Mouse (Mus musculus) neural tube, embryonic 11.5 days (tissue): ENCODE data around the gene Uroc1. TPM values are rescaled to one million over a fixed set of nuclear protein-coding genes. Genes with fewer than 3 reads are reported as not detected.
A peak's percentile ranks its signal among the peaks of the same experiment; 100 is the strongest.

Source experiments
- ATAC-seq: fragments of 200-750 bp; cut with Nextera tagmentation; 2 replicates; pipeline ENCODE4 v1.8.0; 2017; ENCODE audit warnings: moderate number of reproducible peaks, mild to moderate bottlenecking, moderate TSS enrichment, moderate library complexity; ENCODE audit not compliant: insufficient read depth, low FRiP score, low TSS enrichment
- DNase-seq: peaks from one replicate; pipeline ENCODE4 v3.0.0-alpha.2; 2015; ENCODE audit warnings: low spot score
- H3K27ac ChIP-seq: fragments of 300-500 bp; sonication (generic); 2 replicates; pipeline ENCODE4 v1.5.1; 2014; ENCODE audit warnings: low read depth, mild to moderate bottlenecking, low read length
- H3K27me3 ChIP-seq: fragments of 300-500 bp; sonication (generic); 2 replicates; pipeline ENCODE4 v1.6.1; 2014; ENCODE audit warnings: mild to moderate bottlenecking, low read length, mixed read lengths; ENCODE audit not compliant: control insufficient read depth, insufficient read depth
- H3K36me3 ChIP-seq: fragments of 300-500 bp; sonication (generic); 2 replicates; pipeline ENCODE4 v1.6.1; 2014; ENCODE audit warnings: mild to moderate bottlenecking, low read length, moderate library complexity, mixed read lengths; ENCODE audit not compliant: control insufficient read depth, insufficient read depth
- H3K4me1 ChIP-seq: fragments of 300-500 bp; sonication (generic); 2 replicates; pipeline ENCODE4 v1.6.1; 2014; ENCODE audit warnings: low read length, mixed read lengths; ENCODE audit not compliant: control insufficient read depth, insufficient read depth
- H3K4me2 ChIP-seq: fragments of 300-500 bp; sonication (generic); 2 replicates; pipeline ENCODE4 v1.6.1; 2014; ENCODE audit warnings: low read depth, mild to moderate bottlenecking, moderate library complexity
- H3K4me3 ChIP-seq: fragments of 300-500 bp; sonication (generic); 2 replicates; pipeline ENCODE4 v1.5.1; 2014; ENCODE audit warnings: low read depth, low read length
- H3K9ac ChIP-seq: fragments of 300-500 bp; sonication (generic); 2 replicates; pipeline ENCODE4 v1.6.1; 2014; ENCODE audit warnings: mild to moderate bottlenecking, low read length
- H3K9me3 ChIP-seq: fragments of 300-500 bp; sonication (generic); 2 replicates; pipeline ENCODE4 v1.6.1; 2016; ENCODE audit warnings: low read length; ENCODE audit not compliant: control insufficient read depth
- WGBS: fragments of 180-500 bp; shearing (Covaris S2); extraction: QIAGEN DNeasy Blood & Tissue Kit; methylation state at CpG from one replicate; pipeline ENCODE4 v1.1.7; 2014; 5-methylcytosine and 5-hydroxymethylcytosine counted together
- polyA plus RNA-seq: library from polyadenylated mRNA; unstranded; fragments of >200 nt; fragmentation: Nextera tagmentation; extraction: Ambion mirVana; gene quantifications from 2 replicates; pipeline ENCODE4 v1.2.1, GENCODE M21; 2014

Uroc1 gene
- polyA plus RNA-seq, 1 experiment from 2014 or later = not detected

DNA sequence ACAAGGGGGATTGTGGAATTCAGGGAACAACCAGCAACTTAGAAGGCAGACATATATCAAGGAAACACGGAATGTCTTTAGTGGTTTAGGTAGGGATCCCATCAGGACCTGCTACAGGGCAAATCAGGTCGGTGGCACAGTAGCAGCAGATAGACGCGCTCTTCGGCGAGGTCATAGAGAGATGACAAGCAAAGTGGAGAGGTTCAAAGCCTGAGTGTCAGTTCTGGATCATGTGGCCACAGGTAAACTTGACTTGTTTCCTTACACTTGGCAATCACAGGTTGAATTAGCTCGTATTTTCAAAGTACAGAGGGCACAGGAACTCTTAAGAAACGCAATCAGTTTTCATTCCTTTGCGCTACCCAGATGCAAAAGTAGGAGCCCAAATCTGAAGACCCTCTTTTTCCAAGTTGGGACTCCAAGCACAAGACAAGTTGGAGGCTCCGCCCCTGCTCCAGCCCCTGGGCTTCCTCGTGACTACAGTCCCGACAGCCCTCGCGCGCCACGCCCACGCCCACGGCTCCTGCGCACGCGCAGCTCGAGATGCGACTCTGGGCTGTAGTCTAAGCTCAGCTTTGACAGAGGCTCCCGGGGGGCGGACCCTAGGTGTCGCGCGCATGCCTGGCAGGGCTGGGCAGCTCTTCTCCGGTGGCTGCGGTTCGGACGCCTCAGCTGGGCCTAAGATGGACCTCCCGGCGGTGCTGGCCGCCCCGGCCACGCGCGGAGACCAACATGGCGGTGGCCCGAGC, 36.1 kb downstream of the Uroc1 start, which contains the start of gene Zxdc:
Zxdc (plus strand) TSS at position 517 of the 749 bp plus-strand sequence.
- Histone ChIP-seq H3K27me3 (no peaks in the 10 kb centered on the region), H3K4me1 (peaks cover 10% of the 10 kb centered on the region), H3K27ac (peak within 1 kb of the TSS; percentile 72), H3K36me3 (peaks cover 2% of the 10 kb centered on the region; the same call in 1 of the 2 replicates), H3K9me3 (no peaks in the 10 kb centered on the region), H3K4me2 (peak within 1 kb of the TSS; percentile 93), H3K9ac (peak within 1 kb of the TSS; percentile 83), H3K4me3 (peak within 1 kb of the TSS; percentile 92)
- DNase-seq (peak; percentile 99), ATAC-seq (peak; percentile 97)
- 7% methylated on average over 41 of the region's 41 CpGs for WGBS

DNA sequence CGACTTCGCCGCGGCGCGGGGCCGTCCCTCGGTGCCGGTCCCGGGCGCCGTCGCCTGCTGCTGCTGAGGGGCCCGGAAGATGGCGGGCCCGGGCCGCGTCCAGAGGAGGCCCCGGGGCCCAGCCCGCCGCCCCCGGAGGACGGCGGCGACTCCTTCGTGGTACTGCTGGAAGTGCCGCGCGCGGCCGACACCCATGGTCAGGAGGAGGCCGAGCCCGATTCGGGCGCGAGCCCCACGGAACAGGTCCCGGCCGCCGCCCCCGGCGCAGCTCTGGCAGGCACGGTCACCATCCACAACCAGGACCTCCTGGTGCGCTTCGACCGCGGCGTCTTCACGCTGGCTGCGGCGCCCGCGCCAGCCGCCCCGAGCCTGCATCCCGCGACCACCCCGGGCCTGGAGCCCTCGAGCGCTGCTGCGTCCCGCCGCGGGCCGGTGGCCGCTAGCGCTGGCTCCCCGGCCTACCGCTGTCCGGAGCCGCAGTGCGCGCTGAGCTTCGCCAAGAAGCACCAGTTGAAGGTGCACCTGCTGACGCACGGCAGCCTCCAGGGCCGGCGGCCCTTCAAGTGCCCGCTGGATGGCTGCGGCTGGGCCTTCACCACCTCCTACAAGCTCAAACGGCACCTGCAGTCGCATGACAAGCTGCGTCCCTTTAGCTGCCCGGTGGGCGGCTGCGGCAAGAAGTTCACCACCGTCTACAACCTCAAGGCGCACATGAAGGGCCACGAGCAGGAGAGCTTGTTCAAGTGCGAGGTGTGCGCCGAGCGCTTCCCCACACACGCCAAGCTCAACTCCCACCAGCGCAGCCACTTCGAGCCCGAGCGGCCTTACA, 36.9 kb downstream of the Uroc1 start:
- ATAC-seq = peak; percentile 81
- Histone ChIP-seq H3K9ac (peak overlapping the region; percentile 83), H3K4me1 (peaks cover 10% of the 10 kb centered on the region), H3K27me3 (no peaks in the 10 kb centered on the region), H3K36me3 (peaks cover 5% of the 10 kb centered on the region; the same call in 1 of the 2 replicates), H3K9me3 (no peaks in the 10 kb centered on the region), H3K4me2 (peak overlapping the region; percentile 93), H3K4me3 (peak overlapping the region; percentile 92), H3K27ac (peak overlapping the region; percentile 72)
- under 1% methylated on average over 83 of the region's 98 CpGs for WGBS
- peak; percentile 52 for DNase-seq

DNA sequence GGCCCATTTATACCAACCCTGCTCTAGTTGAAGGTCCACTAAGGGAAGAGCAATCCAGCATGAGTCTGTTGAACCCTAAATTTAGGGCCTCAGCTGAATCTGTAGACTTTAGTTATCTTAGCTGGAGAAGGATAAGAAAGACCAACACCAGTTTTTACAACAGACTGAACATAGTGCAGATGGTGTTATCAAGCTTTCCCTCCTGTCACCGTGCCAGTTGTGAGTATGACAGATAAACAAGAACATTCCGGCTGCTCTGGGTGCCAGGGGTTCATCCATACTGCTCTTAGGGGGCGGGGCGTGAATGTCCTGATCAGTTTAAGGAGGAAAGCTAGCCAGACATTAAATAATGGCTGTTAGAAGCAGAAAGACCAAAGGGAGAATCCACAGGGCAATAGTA, 41.6 kb downstream of the Uroc1 start:
- peaks cover 10% of the 10 kb centered on the region for H3K4me1 ChIP-seq
- no peak overlapping the region for H3K4me3 ChIP-seq
- DNase-seq (no peak), ATAC-seq (no peak)
- no peak overlapping the region for H3K27ac ChIP-seq
- H3K27me3 ChIP-seq = no peaks in the 10 kb centered on the region
- H3K9ac ChIP-seq = no peak overlapping the region
- 92% methylated on average over 4 of the region's 4 CpGs for WGBS
- peaks cover 16% of the 10 kb centered on the region for H3K36me3 ChIP-seq
- no peaks in the 10 kb centered on the region for H3K9me3 ChIP-seq
- no peak overlapping the region for H3K4me2 ChIP-seq

DNA sequence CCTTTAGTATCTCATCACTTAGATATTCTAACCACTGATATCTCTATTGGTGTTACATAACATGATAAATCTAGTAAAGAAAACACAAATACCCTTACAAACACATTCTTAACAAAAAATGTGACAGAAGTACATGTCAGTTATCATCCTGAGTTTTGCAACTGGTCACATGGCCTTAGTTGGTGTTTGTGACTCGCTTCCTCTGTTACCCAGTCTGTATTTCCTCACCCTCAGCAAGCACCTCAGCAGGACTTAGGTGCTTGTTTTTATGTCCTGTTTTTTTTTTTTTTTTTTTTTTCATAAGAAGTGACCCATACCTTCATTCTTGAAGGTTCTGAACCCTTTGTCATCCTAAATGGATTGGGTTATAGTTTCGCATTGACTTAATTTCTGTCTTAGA, 44.6 kb downstream of the Uroc1 start:
- no peaks in the 10 kb centered on the region for H3K4me1 ChIP-seq
- 97% methylated on average over 2 of the region's 2 CpGs for WGBS
- H3K36me3 ChIP-seq = peaks cover 23% of the 10 kb centered on the region
- H3K27ac ChIP-seq = no peak overlapping the region
- no peaks in the 10 kb centered on the region for H3K27me3 ChIP-seq
- ATAC-seq (no peak), DNase-seq (no peak)
- no peak overlapping the region for H3K4me2 ChIP-seq
- no peaks in the 10 kb centered on the region for H3K9me3 ChIP-seq
- H3K4me3 ChIP-seq = no peak overlapping the region
- no peak overlapping the region for H3K9ac ChIP-seq

DNA sequence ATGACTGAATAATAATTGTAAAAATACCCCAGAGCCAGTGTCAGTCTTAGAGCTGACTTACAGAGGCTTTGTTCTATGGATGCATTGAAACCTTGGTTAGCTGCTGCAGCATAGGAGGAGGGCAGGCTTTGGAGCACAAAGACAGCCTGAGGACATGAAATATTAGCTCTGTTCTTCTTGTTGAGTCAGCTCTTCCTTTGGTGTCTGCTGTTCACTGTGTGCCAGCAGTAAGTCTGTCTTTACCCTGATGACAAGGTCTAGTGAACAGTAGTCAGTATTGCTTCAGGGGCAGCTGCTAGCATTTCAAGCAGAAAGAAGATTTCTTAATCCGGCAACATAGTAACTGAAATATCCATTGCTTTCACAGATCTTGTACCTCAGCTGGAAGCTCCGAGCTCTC, 48.4 kb downstream of the Uroc1 start:
- H3K27ac ChIP-seq = no peak overlapping the region
- DNase-seq (no peak), ATAC-seq (no peak)
- H3K4me3 ChIP-seq = no peak overlapping the region
- H3K36me3 ChIP-seq = peaks cover 12% of the 10 kb centered on the region; the same call in 1 of the 2 replicates
- 98% methylated on average over 2 of the region's 2 CpGs for WGBS
- no peaks in the 10 kb centered on the region for H3K27me3 ChIP-seq
- no peaks in the 10 kb centered on the region for H3K4me1 ChIP-seq
- no peak overlapping the region for H3K9ac ChIP-seq
- H3K9me3 ChIP-seq = no peaks in the 10 kb centered on the region
- no peak overlapping the region for H3K4me2 ChIP-seq

DNA sequence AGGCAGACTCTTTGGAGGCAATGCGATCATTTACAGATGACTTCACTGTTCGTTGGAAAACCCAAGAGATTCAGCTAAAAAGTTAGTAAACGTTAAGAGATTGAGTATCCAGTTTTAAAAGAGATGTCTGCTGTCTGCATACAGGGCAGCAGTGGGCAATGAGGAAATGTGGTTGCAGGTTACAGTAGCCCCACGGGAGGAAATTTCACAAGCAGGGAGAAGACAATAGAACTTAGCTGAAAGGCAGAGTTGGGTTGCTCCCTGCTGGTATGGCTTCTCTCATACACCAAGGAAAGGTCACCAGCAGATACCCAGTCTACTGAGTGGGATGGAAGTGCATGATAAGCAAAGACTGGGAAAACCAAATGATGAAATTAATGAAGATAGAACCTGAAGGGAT, 57.5 kb downstream of the Uroc1 start:
- Histone ChIP-seq H3K9ac (no peak overlapping the region), H3K27ac (no peak overlapping the region), H3K27me3 (no peaks in the 10 kb centered on the region), H3K9me3 (no peaks in the 10 kb centered on the region), H3K4me1 (no peaks in the 10 kb centered on the region), H3K36me3 (peaks cover 3% of the 10 kb centered on the region; the same call in 1 of the 2 replicates), H3K4me3 (no peak overlapping the region), H3K4me2 (no peak overlapping the region)
- ATAC-seq (no peak), DNase-seq (no peak)
- WGBS = 84% methylated on average over 4 of the region's 4 CpGs

DNA sequence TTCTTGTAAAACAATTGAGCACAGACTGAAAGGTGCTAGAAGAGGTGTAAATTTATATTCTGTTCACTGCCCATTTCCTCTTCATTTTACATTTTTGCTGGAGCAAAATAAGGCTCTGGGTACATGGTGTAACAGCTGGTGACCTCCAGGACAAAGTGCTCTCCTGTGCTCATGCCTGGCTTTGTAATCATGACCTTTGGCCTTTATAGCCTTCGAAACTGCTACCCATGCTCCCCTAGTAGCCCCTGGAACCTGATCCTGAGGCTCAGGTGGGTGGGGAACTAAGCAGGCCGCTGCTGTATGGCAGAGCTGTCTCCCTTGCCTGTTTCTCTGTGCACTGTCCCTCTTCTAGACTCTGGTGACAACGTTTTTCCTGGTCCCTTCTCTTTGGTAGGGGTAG, 60.9 kb downstream of the Uroc1 start:
- H3K4me3 ChIP-seq = no peak overlapping the region
- H3K27ac ChIP-seq = no peak overlapping the region
- peaks cover 3% of the 10 kb centered on the region; the same call in 1 of the 2 replicates for H3K36me3 ChIP-seq
- no peaks in the 10 kb centered on the region for H3K27me3 ChIP-seq
- no peaks in the 10 kb centered on the region for H3K4me1 ChIP-seq
- H3K9ac ChIP-seq = no peak overlapping the region
- 64% methylated on average over 3 of the region's 3 CpGs for WGBS
- DNase-seq (no peak), ATAC-seq (no peak)
- H3K4me2 ChIP-seq = no peak overlapping the region
- H3K9me3 ChIP-seq = no peaks in the 10 kb centered on the region

DNA sequence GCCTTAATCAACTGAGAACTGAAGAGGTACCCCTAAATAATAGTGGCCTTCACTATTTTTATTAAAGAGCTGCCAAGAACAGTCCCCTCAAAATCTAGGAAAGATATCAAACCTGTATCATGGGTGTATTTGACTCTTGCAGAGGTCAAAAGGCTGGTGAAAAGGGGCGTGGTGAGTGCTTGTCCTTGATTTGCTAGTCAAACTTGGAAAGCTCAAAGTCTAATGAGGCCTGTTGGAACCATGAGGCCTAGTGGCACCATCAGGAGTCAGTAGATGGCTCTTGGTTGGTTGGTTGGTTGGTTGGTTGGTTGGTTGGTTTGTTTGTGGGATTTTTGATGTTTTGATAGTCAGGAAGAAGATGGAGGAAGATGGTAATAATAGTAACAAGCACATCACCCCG, 62.7 kb downstream of the Uroc1 start:
- H3K36me3 ChIP-seq = 0 out of 2 replicates have a peak, but pooled peaks cover 2% of the 10 kb centered on the region
- no peaks in the 10 kb centered on the region for H3K4me1 ChIP-seq
- no peak for ATAC-seq
- no peak overlapping the region for H3K27ac ChIP-seq
- H3K9me3 ChIP-seq = no peaks in the 10 kb centered on the region
- no peak overlapping the region for H3K4me2 ChIP-seq
- DNase-seq = no peak
- WGBS = 89% methylated on average over 2 of the region's 2 CpGs
- no peaks in the 10 kb centered on the region for H3K27me3 ChIP-seq
- no peak overlapping the region for H3K4me3 ChIP-seq
- H3K9ac ChIP-seq = no peak overlapping the region
